Mouse (Mus musculus) layer of hippocampus, adult 8-10 months (tissue): ENCODE data around the gene Slc15a5. TPM values are rescaled to one million over a fixed set of nuclear protein-coding genes. Genes with fewer than 3 reads are reported as not detected.
"Not testable (repeated sequence)": the region's sequence is repeated elsewhere in the genome, so short reads cannot be mapped to it uniquely, and the experiment has no call there.

Experiments used
- DNase-seq, 2 experiments: peaks; one replicate each; pipeline ENCODE4 v3.0.0; 2022; ENCODE audit warnings: low spot score in 2 of 2
- total RNA-seq, 4 experiments: library from RNA; stranded (reverse); gene quantifications; 2 replicates each; pipeline ENCODE4 v1.2.4; 2022

Gene Slc15a5
- total RNA-seq = not detected

DNA sequence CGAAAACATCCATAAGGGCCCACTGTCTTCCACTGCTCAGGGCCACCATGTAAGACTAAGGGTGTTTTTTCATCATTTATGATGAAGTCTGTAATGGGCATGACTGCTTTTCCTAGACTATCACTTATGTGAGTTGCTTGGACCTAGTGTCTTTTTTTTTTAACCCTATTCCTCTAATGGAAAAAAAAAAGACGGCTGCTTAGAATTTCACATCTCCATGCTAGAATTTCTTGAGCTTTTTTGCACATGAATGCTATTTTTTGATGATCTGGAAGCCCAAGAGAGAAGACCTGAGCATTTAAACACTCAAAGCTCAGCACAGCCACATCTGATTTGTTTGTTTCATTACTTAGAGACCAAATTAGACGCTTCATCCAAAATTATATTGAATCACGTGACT is at the start of gene Slc15a5:
Slc15a5 (minus strand) TSS at position 101 of the 400 bp plus-strand sequence.
- DNase-seq = no peak

GRCm38 (mm10) chr6:138128392-138129335 is 48.9 kb upstream of the Slc15a5 start:
- no peak for DNase-seq

DNA sequence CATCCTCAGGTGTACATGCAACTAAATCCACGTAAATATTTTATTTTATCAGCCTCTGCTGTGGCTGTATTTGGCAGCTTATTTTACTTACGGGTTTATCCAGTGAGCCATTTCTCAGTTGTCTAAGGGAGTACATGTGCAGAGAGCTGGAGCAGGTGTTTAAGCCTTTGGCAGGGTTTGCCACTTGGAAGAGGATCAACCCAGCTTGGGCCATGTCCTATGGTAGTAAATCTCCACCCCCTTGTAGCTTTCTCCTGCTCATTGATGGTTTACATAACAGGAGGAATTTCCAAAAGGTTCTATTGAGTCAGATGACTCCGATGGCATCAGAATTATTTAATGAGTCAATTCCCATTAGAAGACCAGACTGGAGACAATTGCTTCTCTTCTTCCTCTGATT is 37.8 kb upstream of the Slc15a5 start:
- DNase-seq = no peak

DNA sequence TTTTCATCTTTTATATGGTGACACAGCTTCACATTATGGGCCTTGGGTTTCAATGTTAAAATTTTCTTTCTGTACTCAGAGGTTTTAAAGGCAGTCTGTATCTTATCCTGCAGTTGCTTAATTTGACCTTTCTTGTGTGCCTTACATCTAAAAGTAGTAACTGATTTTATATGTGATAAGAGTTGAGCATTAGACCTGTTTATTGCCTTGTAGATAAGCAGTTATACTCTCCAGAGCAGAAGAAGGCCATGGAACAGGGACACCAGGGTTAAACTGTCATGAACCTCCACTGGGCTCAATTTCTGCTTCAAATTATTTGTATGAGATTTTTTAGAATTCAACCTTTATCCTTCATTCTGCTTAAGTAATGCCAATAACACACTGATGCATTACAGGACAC is 24.8 kb upstream of the Slc15a5 start:
- no peak for DNase-seq

DNA sequence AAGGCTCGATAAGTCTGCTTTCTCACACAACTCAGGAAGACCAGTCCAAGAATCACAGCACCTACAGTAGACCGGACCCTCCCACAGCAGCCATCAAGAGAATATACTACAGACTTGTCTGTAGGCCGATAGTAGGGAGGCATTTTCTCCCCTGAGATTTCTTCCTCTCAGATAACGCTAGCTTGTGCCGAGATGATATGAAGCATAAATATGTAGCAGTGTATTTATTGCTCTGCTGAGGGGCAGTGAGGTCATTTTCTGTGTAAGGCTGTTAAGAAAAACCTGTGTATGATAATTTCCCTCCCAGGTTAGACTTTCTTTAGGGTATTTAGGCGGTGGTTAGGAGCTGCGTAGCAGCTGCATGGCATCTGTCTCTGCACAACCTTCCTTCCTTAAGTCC is 23.2 kb upstream of the Slc15a5 start:
- DNase-seq = no peak

DNA sequence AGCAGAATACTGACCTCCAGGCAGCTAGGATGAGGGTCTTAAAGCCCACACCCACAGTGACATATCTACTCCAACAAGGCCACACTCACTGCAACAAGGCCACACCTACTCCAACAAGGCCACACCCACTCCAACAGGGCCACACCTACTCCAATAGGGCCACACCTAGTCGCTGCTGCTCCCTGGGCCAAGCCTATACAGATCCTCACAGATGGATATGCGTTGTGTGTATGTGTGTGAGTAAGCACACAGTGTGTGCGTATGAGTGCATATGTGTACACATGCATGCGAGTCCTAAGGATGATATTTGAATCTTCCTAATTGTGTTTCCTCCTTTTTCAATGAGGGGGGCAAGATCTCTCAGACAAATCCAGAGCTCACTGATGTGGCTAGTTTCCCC is 22.1 kb upstream of the Slc15a5 start:
- no peak for DNase-seq

DNA sequence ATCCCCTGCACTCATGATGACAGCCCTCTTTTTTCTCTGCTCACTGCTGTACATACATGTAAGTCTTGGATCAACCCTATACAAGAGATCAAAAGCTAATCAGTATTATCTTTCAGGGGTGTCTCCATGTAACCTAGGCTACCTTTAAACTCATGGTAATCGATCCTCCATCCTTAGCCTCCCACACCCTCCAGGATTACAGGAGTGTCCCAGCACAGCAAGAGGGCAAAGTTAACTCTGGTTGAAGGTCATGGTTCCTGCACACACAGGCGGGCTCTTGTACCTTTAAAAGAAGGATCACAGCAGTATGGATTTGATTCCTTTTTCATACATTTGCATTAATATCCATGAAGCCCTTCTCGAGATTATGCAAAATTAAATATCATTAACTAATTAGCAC is 19.9 kb upstream of the Slc15a5 start:
- no peak for DNase-seq

DNA sequence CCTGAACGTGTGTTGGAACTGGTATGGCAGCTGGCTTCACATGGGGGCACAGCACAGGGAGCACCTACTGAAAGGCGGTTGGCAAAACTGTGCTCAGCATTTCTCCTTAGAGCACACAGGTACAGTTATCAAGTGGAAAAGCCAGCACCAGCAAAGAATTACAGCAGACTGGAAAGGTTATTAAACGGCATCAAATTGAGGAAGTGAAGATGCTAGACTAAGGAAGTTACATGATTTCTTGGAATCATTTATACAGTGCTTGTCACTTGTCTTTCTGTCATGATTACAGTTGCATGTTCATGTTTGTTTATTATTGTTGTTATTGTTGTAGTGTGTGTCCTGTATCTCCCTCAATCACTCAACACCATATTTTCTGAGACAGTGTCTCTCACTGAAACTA is 15.3 kb upstream of the Slc15a5 start:
- DNase-seq = no peak

- no peak for DNase-seq
Observed at GRCm38 (mm10) chr6:138092432-138092831, 12.7 kb upstream of the Slc15a5 start.

- no peak for DNase-seq
Observed at GRCm38 (mm10) chr6:138089084-138089483, 9.4 kb upstream of the Slc15a5 start.

DNA sequence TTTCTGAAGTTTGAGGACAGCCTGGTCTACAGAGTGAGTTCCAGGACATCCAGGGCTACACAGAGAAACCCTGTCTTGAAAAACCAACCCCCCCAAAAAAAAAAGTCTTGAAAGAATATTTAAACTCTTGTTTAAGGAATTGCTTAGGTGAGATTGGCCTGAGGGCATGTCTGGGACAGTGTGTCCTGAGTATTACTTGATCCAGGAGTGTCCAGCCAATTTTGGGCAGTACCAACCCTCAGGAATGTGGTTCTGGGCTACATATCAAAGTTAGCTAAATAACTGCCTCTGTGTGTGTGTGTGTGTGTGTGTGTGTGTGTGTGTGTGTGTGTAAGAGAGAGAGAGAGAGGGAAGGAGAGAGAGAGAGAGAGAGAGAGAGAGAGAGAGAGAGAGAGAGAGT is 6.7 kb upstream of the Slc15a5 start:
- DNase-seq = not testable (repeated sequence)

- DNase-seq = no peak
Observed at GRCm38 (mm10) chr6:138080778-138081549, 1.2 kb upstream of the Slc15a5 start.

GRCm38 (mm10) chr6:138077681-138078439 is 1.9 kb downstream of the Slc15a5 start:
- no peak for DNase-seq

DNA sequence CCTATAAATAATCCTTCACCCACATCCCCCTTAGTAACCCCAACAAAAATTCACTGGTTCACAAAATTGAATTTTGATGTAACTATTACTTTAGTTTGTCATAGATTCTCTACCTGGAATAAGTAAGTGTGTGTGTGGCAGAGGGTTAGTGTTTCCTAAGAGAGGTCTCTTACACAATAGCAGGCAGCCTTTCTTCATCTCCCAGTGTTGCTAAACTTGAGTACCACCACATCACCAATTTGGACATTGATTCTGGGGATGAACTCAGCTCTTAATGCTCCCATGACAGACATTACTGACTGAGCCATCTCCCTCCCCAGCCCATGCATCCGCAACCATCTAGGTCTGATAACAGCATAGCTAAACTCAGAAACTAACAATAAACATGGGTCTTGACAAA is 4.0 kb downstream of the Slc15a5 start:
- no peak for DNase-seq

GRCm38 (mm10) chr6:138073540-138073939 is 6.2 kb downstream of the Slc15a5 start:
- DNase-seq = no peak

GRCm38 (mm10) chr6:138072963-138073339 is 6.8 kb downstream of the Slc15a5 start:
- no peak for DNase-seq

DNA sequence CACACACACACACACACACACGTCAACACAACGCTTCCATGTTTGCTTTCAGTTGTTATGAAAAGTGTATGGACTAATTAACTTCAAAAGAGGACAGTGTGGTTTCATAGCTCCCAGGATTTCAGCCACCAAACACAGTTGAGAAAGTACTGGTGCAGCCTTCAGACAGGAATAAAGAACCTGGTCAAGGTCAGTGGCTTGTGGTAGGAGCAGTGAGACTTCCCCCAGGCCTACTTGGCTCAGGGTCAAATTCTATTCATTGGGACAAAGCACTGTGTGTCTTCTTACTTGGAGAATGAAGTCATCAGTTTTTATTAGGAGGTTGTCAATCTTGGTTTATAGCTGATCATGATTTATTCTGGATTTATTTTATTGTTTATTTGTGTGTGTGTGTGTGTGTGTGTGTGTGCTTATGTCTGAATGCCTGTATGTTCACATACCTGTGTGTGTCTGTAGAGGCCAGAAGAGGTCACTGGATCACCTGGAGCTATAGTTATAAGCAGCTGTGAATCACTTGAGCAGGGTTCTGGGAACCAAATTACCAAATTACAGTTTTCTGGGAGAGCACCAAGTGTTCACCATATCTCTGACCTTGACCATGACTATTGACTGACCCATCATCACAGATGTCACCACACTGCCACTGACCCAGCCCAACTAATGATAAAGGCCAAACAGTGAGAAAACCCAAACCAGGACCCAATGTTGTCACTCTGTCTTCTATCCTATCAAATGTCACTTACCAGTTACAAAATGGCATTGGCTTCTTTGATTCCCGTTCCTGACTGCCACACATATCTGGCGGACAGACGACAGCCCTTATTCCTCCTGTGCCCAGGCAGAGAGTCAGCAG is 7.4 kb downstream of the Slc15a5 start:
- DNase-seq = no peak

- no peak for DNase-seq
Observed at GRCm38 (mm10) chr6:138071505-138072107, 8.1 kb downstream of the Slc15a5 start.

DNA sequence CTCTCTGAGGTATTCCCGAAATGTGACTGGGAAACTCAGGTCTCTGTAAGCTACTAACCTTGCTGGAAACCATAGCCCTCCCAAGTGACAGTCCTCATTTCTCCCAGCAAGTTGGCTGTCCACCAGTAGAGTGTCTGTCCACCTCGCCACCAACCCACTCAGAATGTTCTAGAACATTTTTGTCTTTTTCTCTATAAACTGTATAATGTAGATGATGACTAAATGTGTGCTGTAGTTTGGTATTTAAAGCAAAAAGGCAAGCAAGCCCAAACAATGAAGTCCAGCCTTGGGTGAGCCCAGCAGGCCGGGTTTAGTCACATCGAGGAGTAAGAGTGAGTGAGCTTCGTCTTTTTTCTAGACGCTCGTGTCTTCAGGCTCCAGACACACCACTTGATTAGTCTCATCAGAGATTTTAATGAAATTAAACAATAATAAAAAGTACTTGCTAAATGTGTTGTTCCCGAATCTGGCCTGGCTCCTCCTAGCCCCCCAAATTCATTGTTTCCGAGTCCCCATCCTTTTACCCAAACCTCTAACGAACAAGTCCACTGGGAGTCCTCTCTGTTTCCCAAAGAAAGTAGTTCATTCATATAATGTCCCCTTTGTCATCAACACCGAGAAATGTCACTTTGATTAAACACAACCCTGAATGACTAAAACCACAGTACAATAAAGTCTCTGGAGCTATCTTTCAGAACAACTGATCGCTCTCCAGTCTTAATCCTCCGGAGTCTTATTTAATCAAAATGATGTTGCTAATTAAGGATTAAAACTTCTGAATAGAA is 8.8 kb downstream of the Slc15a5 start:
- DNase-seq = no peak

GRCm38 (mm10) chr6:138069921-138070320 is 9.8 kb downstream of the Slc15a5 start:
- peak; percentile 9 to 24 for DNase-seq
